Mouse (Mus musculus): ENCODE results near the gene Gm11115.

The Gm11115 gene

DNA sequence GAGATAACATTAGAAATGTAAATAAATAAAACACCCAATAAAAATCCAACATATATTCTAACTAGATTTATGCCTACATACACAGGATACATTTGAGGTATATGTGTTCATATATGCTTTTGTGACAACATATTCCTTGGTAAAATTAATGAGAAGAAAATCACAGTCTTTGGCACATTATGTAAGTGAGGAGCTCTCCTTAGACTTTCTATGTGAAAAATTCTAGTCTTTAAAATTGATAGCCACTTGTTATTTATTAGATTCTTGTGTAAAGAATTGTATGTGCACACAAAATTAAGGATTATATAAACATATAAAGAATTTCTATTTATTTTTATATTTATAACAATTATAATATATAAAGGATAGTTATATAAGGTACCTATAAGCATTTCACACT is at the start of gene Gm11115:
TSS of gene Gm11115 (minus strand) at position 101 of the 400 bp plus-strand sequence.
- DNase-seq (ENCODE audit: low spot score in 2 of 2): no peak

DNA sequence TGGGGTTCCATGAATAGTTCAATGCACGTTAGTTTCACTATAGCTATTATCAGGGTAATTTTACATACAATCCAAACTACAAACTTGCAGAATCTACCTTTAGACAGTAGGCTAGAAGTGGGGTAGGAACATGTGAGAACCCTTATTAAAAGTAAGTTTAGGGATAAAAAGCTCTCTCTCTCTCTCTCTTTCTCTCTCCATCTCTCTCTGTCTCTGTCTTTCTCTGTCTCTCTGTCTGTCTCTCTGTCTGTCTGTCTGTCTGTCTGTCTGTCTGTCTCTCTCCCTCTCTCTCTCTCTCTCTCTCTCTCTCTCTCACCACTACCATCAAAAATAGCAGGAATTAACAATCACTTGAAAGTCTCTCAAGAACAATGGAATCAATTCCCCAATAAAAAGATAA is 42.5 kb downstream of the Gm11115 start, which contains the start of gene Gm11116:
TSS of gene Gm11116 (minus strand) at position 101 of the 400 bp plus-strand sequence.
- DNase-seq (ENCODE audit: low spot score in 2 of 2): no peak
